Mouse (Mus musculus) layer of hippocampus, postnatal 10 days (tissue): ENCODE measurements around the gene Fut4. TPM values are rescaled to one million over a fixed set of nuclear protein-coding genes. Genes with fewer than 3 reads are reported as not detected.
"Not testable (repeated sequence)": the region's sequence is repeated elsewhere in the genome, so short reads cannot be mapped to it uniquely, and the experiment has no call there.

ENCODE experiments used
- DNase-seq, 2 experiments: peaks; one replicate each; pipeline ENCODE4 v3.0.0; 2021; ENCODE audit warnings: low spot score in 2 of 2
- total RNA-seq, 2 experiments: library from RNA; stranded (reverse); gene quantifications; 2 replicates each; pipeline ENCODE4 v1.2.3; 2021

The Fut4 gene
- total RNA-seq, 2 experiments from 2014 or later = 0.11 to 0.34 TPM

GRCm38 (mm10) chr9:14726629-14727028 lies 25.6 kb downstream of the Fut4 start:
- no peak for DNase-seq

GRCm38 (mm10) chr9:14726005-14726404 lies 26.2 kb downstream of the Fut4 start:
- no peak for DNase-seq

- DNase-seq = no peak
Measured at GRCm38 (mm10) chr9:14724755-14725420, 27.3 kb downstream of the Fut4 start.

DNA sequence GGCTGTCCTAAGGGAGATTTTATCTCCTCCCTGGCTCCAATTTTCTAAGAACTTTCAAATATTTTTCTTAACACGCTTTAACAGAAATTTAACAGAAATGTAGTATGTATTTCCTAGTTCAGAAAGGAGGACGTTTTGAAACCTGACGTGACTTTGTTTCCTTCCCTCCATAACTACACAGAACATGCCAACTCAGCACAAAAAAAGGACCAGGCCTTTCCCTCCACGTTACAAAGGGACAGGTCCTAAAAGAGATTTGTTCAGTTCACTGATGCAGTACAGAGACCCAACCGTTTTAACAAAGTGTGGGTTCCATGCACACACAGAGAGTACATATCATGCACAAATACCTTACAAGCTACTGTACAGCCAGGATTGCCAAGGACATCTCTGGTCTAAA lies 30.6 kb downstream of the Fut4 start:
- no peak for DNase-seq

DNA sequence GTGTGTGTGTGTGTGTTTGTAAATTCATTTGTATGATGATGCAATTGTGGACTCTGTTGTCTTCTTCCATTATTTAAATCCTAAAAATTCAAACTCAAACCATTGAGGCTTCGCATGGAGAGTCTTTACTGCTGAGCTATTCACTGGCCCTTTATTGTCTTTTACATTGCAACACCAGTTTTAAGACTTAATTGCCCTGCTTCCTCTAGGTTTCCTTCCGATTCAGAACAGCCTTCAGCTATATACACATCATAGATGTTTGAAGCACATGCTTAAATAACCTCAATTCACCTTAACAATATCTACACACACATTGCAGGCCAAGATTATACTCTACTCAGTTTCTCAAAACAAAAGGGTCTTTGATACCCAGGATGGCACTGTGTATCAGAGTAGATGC lies 31.8 kb downstream of the Fut4 start:
- no peak for DNase-seq

- no peak for DNase-seq
Measured at GRCm38 (mm10) chr9:14718332-14718691, 33.9 kb downstream of the Fut4 start.

DNA sequence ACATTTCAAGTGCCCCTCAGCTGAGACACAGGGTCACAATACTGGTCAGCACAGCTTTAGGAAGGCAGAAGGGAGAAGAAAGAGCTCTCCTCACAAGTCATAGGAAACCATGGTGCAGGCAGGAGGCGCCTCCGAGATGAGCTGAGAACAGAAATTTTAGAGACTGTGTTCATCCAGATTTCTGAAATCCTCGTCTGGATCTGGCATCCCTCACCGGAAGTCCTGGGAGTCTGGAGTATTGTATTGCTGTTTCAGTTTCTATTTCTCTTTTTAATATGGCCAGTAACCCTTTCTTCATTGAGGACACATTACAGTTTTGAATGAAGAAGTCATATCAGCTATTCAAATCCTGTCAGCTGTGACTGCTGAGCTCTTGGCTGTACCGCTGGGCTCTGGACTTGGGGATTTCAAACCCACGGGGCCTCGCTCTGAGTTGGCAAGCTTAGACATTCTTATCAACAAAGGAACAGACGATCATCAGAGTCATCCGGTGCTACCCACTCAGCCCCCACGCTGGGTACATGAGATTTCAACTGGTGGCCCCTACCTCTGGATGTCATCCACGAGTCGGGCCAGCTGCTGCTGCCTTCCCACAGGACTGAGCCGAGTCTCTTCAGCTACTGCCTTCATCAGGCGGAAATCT lies 34.4 kb downstream of the Fut4 start:
- no peak for DNase-seq

DNA sequence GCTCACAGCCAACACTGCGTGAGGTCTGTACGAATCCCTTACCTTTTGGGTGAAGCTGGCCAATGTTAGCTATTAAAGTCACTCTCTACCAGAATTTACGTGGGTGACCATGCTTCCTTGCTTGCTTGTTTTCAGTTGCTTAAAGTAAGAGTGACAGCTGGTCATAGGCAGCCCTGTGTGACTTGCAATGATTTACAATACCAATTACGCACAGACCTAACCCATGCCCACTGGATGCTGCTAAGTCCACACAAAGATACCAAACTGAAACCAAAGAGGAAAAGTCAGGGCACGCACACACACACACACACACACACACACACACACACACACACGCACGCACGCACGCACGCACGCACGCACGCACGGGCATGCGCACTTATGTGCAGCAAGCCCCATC lies 36.9 kb downstream of the Fut4 start:
- DNase-seq = no peak

- no peak for DNase-seq
Measured at GRCm38 (mm10) chr9:14710910-14711309, 41.3 kb downstream of the Fut4 start.

DNA sequence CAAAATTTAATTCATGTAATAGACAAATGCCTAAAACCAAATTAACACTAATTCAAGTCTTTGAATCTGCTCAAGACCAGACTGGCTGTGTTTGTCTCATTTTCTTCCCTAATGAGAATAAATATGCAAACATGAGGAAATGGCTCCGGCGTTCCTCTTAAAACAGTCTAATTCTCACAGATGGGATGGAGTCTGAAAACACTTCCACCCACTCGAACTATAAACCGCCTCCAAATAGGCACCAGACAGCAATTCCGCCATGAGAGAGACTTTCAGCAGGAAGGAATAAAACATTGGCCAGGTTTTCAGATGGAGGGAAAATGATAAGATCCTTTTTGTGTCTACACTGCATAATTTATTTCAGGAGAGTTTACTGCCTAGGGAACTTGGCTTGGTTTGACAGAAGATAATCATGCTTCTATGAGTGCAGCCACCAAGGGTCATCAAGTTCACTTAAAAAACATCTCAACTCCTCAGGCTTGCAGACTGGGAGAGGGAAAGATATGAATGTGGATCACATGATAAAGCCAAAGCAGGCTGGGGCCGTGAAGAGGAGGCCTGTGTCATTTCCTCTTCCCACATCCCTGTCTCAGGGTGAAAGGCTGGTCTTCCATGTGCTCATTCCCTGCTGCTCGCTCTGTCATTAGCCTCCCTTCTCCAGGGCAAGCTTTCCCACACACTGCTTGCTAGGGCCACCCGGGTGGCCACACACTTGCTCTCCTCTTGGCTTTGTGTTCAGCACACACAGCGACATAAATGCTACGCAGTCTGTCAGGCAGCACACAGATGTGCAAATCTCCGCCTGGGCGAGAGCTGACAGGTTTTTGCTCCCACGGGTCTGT lies 46.7 kb downstream of the Fut4 start:
- peak in 1 of 2 experiments; percentile 17 for DNase-seq

GRCm38 (mm10) chr9:14700795-14701194 lies 51.4 kb downstream of the Fut4 start:
- DNase-seq = not testable (repeated sequence)

- DNase-seq = no peak
Measured at GRCm38 (mm10) chr9:14699288-14699640, 52.9 kb downstream of the Fut4 start.

- peak; percentile 97 to 98 for DNase-seq
Measured at GRCm38 (mm10) chr9:14698582-14699287, 53.5 kb downstream of the Fut4 start.

Other genes starting within 250 kb of the Fut4 start
- gene Amotl1, start 107.3 kb downstream of the Fut4 start, total RNA-seq = 10 to 100 TPM; 16.3 to 20.0 TPM
- under 1 TPM in 1 of 2 experiments, not detected in 1; 0.23 TPM for gene Piwil4, start 11.7 kb downstream of the Fut4 start, total RNA-seq
- gene 1700012B09Rik, start 18.6 kb upstream of the Fut4 start, total RNA-seq = 1 to 10 TPM in 1 of 2 experiments, under 1 TPM in 1; 0.69 to 1.7 TPM
- 10 to 100 TPM; 11.6 to 13.6 TPM for gene Mre11a, start 32.3 kb upstream of the Fut4 start, total RNA-seq
- 10 to 100 TPM; 17.6 to 19.2 TPM for gene Ankrd49, start 32.5 kb upstream of the Fut4 start, total RNA-seq
- 1 to 10 TPM; 7.5 to 7.7 TPM for gene Gpr83, start 107.8 kb upstream of the Fut4 start, total RNA-seq
- not detected for gene Izumo1r, start 151.6 kb upstream of the Fut4 start, total RNA-seq